Mouse (Mus musculus) heart, embryonic 13.5 days (tissue): ENCODE results near the gene Cfap161. TPM values are rescaled to one million over a fixed set of nuclear protein-coding genes. Genes with fewer than 3 reads are reported as not detected.

Source experiments
- ATAC-seq: fragments of 200-750 bp; cut with Nextera tagmentation; 2 replicates; pipeline ENCODE4 v1.8.0; 2017; ENCODE audit warnings: moderate TSS enrichment; ENCODE audit not compliant: insufficient number of reproducible peaks, low FRiP score, low TSS enrichment; ENCODE audit errors: extremely low read depth
- H3K27ac ChIP-seq: fragments of 300-500 bp; sonication (generic); replicated peaks from 2 replicates; pipeline ENCODE4 v1.5.1; 2015; ENCODE audit warnings: moderate library complexity, mild to moderate bottlenecking, inconsistent platforms
- H3K27me3 ChIP-seq: fragments of 300-500 bp; sonication (generic); replicated peaks from 2 replicates; pipeline ENCODE4 v1.6.1; 2015; ENCODE audit warnings: mild to moderate bottlenecking, inconsistent platforms
- H3K36me3 ChIP-seq: fragments of 300-500 bp; sonication (generic); 2 replicates; pipeline ENCODE4 v1.6.1; 2015; ENCODE audit warnings: mild to moderate bottlenecking, inconsistent platforms
- H3K4me1 ChIP-seq: fragments of 300-500 bp; sonication (generic); 2 replicates; pipeline ENCODE4 v1.6.1; 2015; ENCODE audit warnings: inconsistent platforms
- H3K4me2 ChIP-seq: fragments of 300-500 bp; sonication (generic); 2 replicates; pipeline ENCODE4 v1.6.1; 2015; ENCODE audit warnings: inconsistent platforms, mild to moderate bottlenecking, moderate library complexity
- H3K4me3 ChIP-seq: fragments of 300-500 bp; sonication (generic); 2 replicates; pipeline ENCODE4 v1.5.1; 2015; ENCODE audit warnings: moderate library complexity, mild to moderate bottlenecking, inconsistent platforms
- H3K9ac ChIP-seq: fragments of 300-500 bp; sonication (generic); 2 replicates; pipeline ENCODE4 v1.6.1; 2015; ENCODE audit warnings: inconsistent platforms, mild to moderate bottlenecking, moderate library complexity
- H3K9me3 ChIP-seq: fragments of 300-500 bp; sonication (generic); 2 replicates; pipeline ENCODE4 v1.6.1; 2016; ENCODE audit warnings: inconsistent platforms
- WGBS: fragments of 180-500 bp; shearing (Covaris S2); methylation state at CpG from one replicate; pipeline ENCODE4 v1.1.7; 2015; ENCODE audit warnings: mixed read lengths; 5-methylcytosine and 5-hydroxymethylcytosine counted together
- polyA plus RNA-seq: library from polyadenylated mRNA; unstranded; fragments of >200 nt; fragmentation: Nextera tagmentation; extraction: Ambion mirVana; gene quantifications from 2 replicates; pipeline ENCODE4 v1.2.1, GENCODE M21; 2015

The Cfap161 gene
- polyA plus RNA-seq, 1 experiment from 2014 or later: 4.4 TPM

DNA sequence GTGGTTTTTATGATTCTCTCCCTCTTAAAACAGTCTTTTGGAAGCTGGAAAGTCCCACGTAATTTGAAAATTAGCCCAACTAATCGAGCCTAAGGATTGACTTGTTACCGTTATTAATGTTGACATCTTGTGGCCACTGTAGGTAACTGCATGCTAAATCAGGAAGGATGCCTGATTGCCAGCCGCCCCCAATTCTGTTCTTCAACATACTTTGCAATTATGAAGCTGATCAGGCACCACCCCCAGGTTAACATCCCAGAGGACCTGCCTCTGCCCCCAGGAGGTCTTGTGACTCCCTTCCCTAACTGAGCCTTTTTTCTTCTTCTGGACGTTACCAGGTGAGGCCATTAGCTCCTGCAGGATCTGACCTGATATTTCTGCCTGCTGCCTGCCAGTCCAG is 20.0 kb downstream of the Cfap161 start:
- Histone ChIP-seq H3K9ac (no peak overlapping the region), H3K27ac (no peak overlapping the region), H3K9me3 (no peaks in the 10 kb centered on the region), H3K4me3 (no peak overlapping the region), H3K36me3 (no peaks in the 10 kb centered on the region), H3K4me1 (peaks cover 2% of the 10 kb centered on the region; the same call in 1 of the 2 replicates), H3K4me2 (no peak overlapping the region), H3K27me3 (0 out of 2 replicates have a peak, but pooled peaks cover 10% of the 10 kb centered on the region)
- no peak for ATAC-seq
- 25% methylated on average over 5 of the region's 5 CpGs for WGBS

DNA sequence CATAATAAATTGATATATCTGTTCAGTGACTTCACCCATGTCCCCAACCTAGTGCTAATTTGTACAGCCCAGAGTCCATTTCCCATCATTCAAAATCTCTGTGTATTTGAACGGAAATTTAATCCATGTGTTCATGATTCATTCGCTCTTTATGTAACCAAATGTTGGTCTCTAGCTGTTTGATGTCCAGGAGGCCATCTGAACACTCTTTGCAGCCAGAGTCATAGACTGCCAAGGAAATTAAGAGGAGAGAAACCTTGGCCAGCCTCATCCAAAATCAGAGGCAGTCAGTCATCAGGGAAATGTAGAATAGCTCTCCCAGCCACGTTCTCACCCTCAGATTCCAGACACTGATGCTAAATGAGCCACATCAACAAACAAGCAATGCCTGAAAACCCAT is 31.0 kb downstream of the Cfap161 start:
- no peak overlapping the region for H3K9ac ChIP-seq
- 66% methylated on average over 3 of the region's 3 CpGs for WGBS

GRCm38 (mm10) chr7:83762336-83762735 is 32.3 kb downstream of the Cfap161 start:
- no peak overlapping the region for H3K27ac ChIP-seq
- H3K4me1 ChIP-seq: no peaks in the 10 kb centered on the region
- no peak overlapping the region for H3K4me2 ChIP-seq
- no peak overlapping the region for H3K9ac ChIP-seq
- H3K27me3 ChIP-seq: no peaks in the 10 kb centered on the region
- ATAC-seq: no peak
- no peaks in the 10 kb centered on the region for H3K36me3 ChIP-seq
- no peaks in the 10 kb centered on the region for H3K9me3 ChIP-seq
- WGBS: 74% methylated on average over 5 of the region's 5 CpGs
- no peak overlapping the region for H3K4me3 ChIP-seq

More for the DNA sequence above, 31.0 kb downstream of the Cfap161 start:
- Histone ChIP-seq H3K4me1 (0 out of 2 replicates have a peak, but pooled peaks cover under 1% of the 10 kb centered on the region), H3K36me3 (no peaks in the 10 kb centered on the region), H3K4me2 (no peak overlapping the region), H3K27ac (no peak overlapping the region), H3K27me3 (no peaks in the 10 kb centered on the region), H3K4me3 (no peak overlapping the region), H3K9me3 (no peaks in the 10 kb centered on the region)
- ATAC-seq: no peak

- H3K36me3 ChIP-seq: no peaks in the 10 kb centered on the region
- no peaks in the 10 kb centered on the region for H3K27me3 ChIP-seq
- H3K9me3 ChIP-seq: no peaks in the 10 kb centered on the region
- peaks cover 6% of the 10 kb centered on the region for H3K4me1 ChIP-seq
- H3K4me3 ChIP-seq: no peak overlapping the region
- ATAC-seq: no peak
- H3K27ac ChIP-seq: no peak overlapping the region
- 66% methylated on average over 1 of the region's 1 CpGs for WGBS
- H3K9ac ChIP-seq: no peak overlapping the region
- H3K4me2 ChIP-seq: no peak overlapping the region
Measured at GRCm38 (mm10) chr7:83751055-83751454, 43.6 kb downstream of the Cfap161 start.

DNA sequence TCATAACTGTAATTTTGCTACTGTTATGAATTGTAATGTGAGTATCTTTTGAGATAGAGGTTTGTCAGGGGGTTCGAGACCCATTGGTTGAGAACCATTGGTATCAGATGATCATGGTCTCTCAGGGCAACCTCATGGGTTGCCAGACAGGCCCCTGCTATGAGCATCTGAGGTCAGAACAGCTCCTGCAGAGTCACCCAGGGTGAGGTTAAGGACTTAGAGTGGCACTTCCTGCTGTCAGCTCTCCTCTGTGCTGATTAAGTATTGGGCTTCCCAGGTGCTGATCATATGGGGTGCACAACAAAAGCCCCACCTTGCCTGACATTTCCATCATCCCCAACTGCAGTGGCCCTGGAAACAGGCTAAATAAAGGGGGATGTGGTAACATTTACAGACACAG is 46.3 kb downstream of the Cfap161 start:
- Histone ChIP-seq H3K4me3 (no peak overlapping the region), H3K27ac (no peak overlapping the region), H3K9ac (no peak overlapping the region), H3K4me1 (peaks cover 26% of the 10 kb centered on the region), H3K4me2 (no peak overlapping the region), H3K27me3 (no peaks in the 10 kb centered on the region), H3K9me3 (no peaks in the 10 kb centered on the region), H3K36me3 (no peaks in the 10 kb centered on the region)
- 79% methylated on average over 1 of the region's 1 CpGs for WGBS
- no peak for ATAC-seq

GRCm38 (mm10) chr7:83746107-83746687 is 48.5 kb downstream of the Cfap161 start:
- WGBS: 48% methylated on average over 8 of the region's 8 CpGs
- Histone ChIP-seq H3K27me3 (no peaks in the 10 kb centered on the region), H3K4me1 (peaks cover 26% of the 10 kb centered on the region), H3K9me3 (no peaks in the 10 kb centered on the region), H3K4me3 (peak overlapping the region; percentile 38), H3K9ac (peak overlapping the region; percentile 67), H3K27ac (peak overlapping the region; percentile 63), H3K36me3 (no peaks in the 10 kb centered on the region), H3K4me2 (peak overlapping the region; percentile 68)
- no peak for ATAC-seq

- 24% methylated on average over 20 of the region's 20 CpGs for WGBS
- no peak for ATAC-seq
- peak within 1 kb of the TSS; percentile 68 for H3K4me2 ChIP-seq
- H3K27ac ChIP-seq: peak within 1 kb of the TSS; percentile 63
- H3K27me3 ChIP-seq: no peaks in the 10 kb centered on the region
- no peaks in the 10 kb centered on the region for H3K9me3 ChIP-seq
- H3K9ac ChIP-seq: peak within 1 kb of the TSS; percentile 67
- H3K36me3 ChIP-seq: no peaks in the 10 kb centered on the region
- H3K4me3 ChIP-seq: peak within 1 kb of the TSS; percentile 38
- H3K4me1 ChIP-seq: peaks cover 26% of the 10 kb centered on the region
Measured at GRCm38 (mm10) chr7:83745413-83746106, 49.1 kb downstream of the Cfap161 start, which contains the start of gene Il16. Il16 (minus strand) TSS chr7:83745726.

DNA sequence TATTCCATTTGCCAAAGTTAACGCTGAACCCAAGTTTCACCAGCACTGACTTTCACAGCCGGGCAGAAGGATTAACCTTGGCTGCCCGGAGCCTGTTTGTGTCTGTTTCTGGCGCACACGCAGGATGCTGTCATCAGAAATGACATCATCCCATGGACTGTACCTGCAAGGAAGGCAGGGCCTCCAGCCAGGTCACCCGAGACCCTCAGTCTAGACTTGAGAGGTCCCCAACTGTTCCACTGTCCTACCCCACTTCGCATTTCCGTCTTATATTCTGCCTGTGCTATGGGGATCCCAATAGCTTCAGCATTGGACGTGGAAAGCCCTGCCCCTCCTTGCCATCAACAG is 49.6 kb downstream of the Cfap161 start:
- peak; percentile 22; the same call in 1 of the 2 replicates for ATAC-seq
- 55% methylated on average over 9 of the region's 9 CpGs for WGBS
- peak overlapping the region; percentile 63 for H3K27ac ChIP-seq

GRCm38 (mm10) chr7:83744250-83744649 is 50.4 kb downstream of the Cfap161 start:
- H3K9me3 ChIP-seq: no peaks in the 10 kb centered on the region
- peak overlapping the region; percentile 63; the same call in 1 of the 2 replicates for H3K27ac ChIP-seq
- no peak overlapping the region for H3K4me3 ChIP-seq
- peak overlapping the region; percentile 68 for H3K4me2 ChIP-seq
- no peak for ATAC-seq
- 74% methylated on average over 4 of the region's 4 CpGs for WGBS
- H3K4me1 ChIP-seq: peaks cover 39% of the 10 kb centered on the region
- no peaks in the 10 kb centered on the region for H3K36me3 ChIP-seq
- no peak overlapping the region for H3K9ac ChIP-seq
- no peaks in the 10 kb centered on the region for H3K27me3 ChIP-seq

More for the DNA sequence above, 49.6 kb downstream of the Cfap161 start:
- peak overlapping the region; percentile 67 for H3K9ac ChIP-seq
- H3K4me2 ChIP-seq: peak overlapping the region; percentile 68
- H3K4me1 ChIP-seq: peaks cover 31% of the 10 kb centered on the region
- peak overlapping the region; percentile 38 for H3K4me3 ChIP-seq
- H3K9me3 ChIP-seq: no peaks in the 10 kb centered on the region
- H3K27me3 ChIP-seq: no peaks in the 10 kb centered on the region
- H3K36me3 ChIP-seq: no peaks in the 10 kb centered on the region

DNA sequence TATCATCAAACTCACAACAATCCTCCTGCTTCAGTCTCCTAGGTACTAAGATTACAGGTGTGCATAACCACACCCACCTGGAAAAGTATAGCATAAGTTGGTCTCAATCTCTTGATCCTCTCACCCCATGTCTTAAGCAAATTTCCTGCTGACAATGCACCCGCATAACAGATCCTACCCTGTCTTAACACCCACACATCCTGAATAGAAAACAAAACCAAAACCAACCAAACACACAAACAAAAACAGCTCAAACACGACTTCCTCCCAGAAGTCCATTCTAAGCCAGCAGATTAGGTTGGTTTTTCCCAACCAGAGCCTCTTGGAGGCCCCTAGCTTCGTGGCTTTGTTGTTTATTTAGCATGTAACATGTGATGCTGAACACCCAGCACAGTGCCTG is 52.0 kb downstream of the Cfap161 start:
- Histone ChIP-seq H3K27ac (no peak overlapping the region), H3K4me1 (peaks cover 50% of the 10 kb centered on the region), H3K9me3 (no peaks in the 10 kb centered on the region), H3K9ac (no peak overlapping the region), H3K36me3 (no peaks in the 10 kb centered on the region), H3K4me3 (no peak overlapping the region), H3K27me3 (no peaks in the 10 kb centered on the region), H3K4me2 (no peak overlapping the region)
- no peak for ATAC-seq
- 57% methylated on average over 3 of the region's 3 CpGs for WGBS

DNA sequence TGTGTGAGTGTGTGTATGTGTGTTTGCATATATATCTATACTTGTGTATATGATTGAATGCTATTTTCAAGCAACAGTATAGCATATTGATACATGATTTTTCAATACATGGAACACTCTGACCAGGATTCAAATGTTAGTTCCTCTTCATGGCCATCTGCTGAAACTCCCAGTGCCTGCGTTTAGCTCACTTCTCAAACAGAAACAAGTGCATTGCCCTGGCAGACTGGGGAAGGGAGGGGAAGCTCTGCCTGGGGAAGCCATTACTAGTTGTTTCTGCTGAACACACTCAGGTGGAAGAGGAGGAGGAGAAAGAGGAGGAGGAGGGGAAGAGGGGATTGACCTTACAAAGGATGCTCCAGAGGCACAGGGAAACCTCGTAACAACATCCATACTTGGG is 52.7 kb downstream of the Cfap161 start:
- H3K27me3 ChIP-seq: no peaks in the 10 kb centered on the region
- 74% methylated on average over 2 of the region's 2 CpGs for WGBS
- H3K9me3 ChIP-seq: no peaks in the 10 kb centered on the region
- peaks cover 50% of the 10 kb centered on the region for H3K4me1 ChIP-seq
- H3K27ac ChIP-seq: no peak overlapping the region
- H3K4me2 ChIP-seq: no peak overlapping the region
- no peak overlapping the region for H3K4me3 ChIP-seq
- H3K9ac ChIP-seq: no peak overlapping the region
- H3K36me3 ChIP-seq: no peaks in the 10 kb centered on the region
- no peak for ATAC-seq
